Mouse (Mus musculus) splenic B cell, adult 2 months (primary cell): ENCODE results near the gene Prkg1.

Experiments used
- DNase-seq: peaks from one replicate; pipeline ENCODE4 v3.0.0-alpha.2; 2011; ENCODE audit warnings: low read depth, low spot score
- H3K27me3 ChIP-seq: 2 replicates; pipeline ENCODE4 v1.6.1; 2012; ENCODE audit warnings: mild to moderate bottlenecking, low read length, moderate library complexity, mixed read lengths; ENCODE audit not compliant: control insufficient read depth, poor library complexity, insufficient read depth, severe bottlenecking
- H3K36me3 ChIP-seq: 2 replicates; pipeline ENCODE4 v1.6.1; 2012; ENCODE audit warnings: mild to moderate bottlenecking, low read length, moderate library complexity, mixed read lengths; ENCODE audit not compliant: control insufficient read depth, poor library complexity, insufficient read depth, severe bottlenecking

The Prkg1 gene

DNA sequence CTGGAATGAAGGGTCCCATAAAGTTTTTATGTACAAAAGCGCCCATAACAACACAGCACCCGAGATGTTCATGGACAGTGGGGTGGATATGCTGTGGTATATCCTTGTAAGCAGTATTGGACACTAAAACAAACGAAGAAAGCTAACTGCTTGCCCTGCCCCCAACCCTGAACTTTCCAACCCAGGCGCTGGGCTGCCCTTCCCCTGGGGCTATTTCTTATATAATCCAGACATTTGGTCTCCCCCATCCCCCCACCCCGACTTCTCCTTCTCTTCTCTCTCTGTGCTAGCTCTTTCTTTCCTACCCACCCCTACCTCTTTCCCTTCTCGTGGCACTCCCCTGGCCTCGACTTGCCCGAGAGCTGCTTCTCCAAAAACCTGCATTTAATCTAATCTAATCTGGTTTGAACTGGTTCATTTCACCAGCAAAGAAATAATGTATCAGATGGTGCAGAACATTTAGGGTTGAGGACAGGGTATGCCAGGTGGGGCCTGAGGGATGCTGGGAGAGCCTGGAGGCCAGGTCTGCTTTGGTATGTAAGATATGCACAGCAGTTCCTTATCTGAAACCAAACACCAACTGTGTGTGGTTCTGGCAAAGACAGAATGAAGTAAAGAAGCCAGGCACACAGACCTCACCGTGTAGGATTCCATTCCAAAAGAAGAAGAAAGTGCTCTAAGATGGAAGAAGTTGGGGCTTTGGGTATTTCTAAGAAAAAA lies 657.8 kb downstream of the Prkg1 start:
- no peaks in the 10 kb centered on the region for H3K27me3 ChIP-seq
- no peak for DNase-seq
- no peaks in the 10 kb centered on the region for H3K36me3 ChIP-seq

DNA sequence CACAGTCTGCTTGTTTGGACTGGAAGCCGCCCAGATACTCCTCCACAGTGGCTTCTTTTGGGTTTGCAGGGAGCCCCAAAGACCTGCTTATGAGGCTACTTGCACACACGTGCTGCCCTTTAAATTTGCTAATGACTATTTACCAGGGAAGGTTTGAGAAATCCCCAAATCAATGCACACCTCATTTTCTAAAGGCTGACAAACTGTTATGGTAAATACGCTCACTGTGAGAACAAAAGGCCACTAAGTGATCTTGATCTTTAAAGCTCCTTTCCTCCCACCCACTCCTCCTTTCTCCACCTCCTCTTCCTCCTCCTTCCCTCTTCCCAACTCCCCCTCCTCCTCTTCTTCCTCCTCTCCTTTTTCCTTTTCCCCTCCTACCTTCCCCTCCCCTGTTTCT lies 658.8 kb downstream of the Prkg1 start:
- H3K27me3 ChIP-seq, result no peaks in the 10 kb centered on the region
- H3K36me3 ChIP-seq, result no peaks in the 10 kb centered on the region
- no peak for DNase-seq

DNA sequence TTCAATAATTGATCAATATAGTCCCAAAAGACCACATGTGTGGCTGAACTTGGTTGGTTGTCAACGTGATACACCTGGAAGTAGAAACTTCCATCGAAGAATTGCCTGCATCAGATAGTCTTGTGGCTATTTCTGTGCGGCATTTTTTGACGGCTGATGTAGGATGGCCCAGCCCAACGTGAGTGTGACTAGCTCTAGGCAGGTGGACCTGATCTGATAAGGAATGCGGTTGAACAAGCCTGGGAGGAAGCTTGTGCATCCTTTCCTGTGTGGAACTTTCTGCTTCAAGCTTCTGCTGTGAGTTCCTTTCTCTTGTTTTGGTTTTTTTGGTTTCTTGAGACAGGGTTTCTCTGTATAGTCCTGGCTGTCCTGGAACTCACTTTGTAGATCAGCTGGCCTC lies 660.1 kb downstream of the Prkg1 start:
- no peaks in the 10 kb centered on the region for H3K27me3 ChIP-seq
- DNase-seq, result no peak
- no peaks in the 10 kb centered on the region for H3K36me3 ChIP-seq

DNA sequence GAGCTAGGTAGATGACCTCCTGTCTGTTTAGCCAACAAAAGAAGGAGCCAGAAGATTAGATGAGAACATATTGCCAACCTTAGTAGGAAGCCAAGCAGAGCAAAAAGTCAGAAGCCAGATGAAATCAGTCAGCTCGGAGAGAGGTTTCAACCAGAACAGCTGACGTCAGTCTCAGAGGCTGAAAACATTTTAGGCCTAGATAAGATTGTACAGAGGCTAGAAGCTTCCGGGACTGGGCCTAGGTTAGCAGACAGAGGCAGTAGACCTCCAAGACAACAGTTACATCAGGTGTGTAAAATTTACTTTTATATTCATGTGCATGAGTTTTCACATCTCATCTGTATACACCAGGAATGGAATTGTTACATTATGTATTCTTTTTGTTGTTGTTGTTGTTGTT lies 665.5 kb downstream of the Prkg1 start:
- Histone ChIP-seq H3K36me3 (no peaks in the 10 kb centered on the region), H3K27me3 (no peaks in the 10 kb centered on the region)
- no peak for DNase-seq

DNA sequence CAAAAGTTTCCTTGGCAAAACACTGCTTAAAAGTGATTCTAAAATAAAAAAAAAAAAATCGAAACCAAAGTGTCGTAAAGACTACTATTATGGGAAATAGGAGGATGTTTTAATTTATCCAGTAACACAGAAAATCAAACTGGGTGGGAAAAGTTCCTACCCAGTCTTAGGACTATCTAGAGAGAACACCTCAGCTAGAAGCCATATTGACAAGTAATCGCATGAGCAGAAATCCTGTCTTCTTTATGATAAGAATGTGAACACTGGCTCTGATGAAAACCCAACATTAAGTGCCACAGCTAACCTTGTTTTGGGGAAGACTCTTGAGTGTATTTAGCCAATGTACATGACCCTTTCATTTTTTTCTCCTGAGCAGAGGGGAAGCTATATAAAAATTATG lies 667.0 kb downstream of the Prkg1 start:
- Histone ChIP-seq H3K27me3 (no peaks in the 10 kb centered on the region), H3K36me3 (no peaks in the 10 kb centered on the region)
- DNase-seq, result no peak

DNA sequence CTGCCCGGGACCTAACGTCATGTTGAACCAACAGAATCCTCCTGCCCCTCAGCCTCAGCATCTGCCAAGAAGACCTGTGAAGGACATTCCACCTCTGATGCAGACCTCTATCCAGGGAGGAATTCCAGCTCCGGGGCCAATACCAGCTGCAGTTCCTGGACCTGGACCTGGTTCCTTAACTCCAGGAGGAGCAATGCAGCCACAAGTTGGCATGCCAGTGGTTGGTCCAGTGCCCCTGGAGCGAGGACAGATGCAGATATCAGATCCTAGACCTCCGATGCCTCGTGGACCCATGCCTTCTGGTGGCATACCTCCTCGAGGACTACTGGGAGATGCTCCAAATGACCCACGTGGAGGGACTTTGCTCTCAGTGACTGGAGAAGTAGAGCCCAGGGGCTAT lies 681.1 kb downstream of the Prkg1 start:
- Histone ChIP-seq H3K27me3 (no peaks in the 10 kb centered on the region; the same call in 1 of the 2 replicates), H3K36me3 (0 out of 2 replicates have a peak, but pooled peaks cover 2% of the 10 kb centered on the region)
- DNase-seq, result peak; percentile 5

DNA sequence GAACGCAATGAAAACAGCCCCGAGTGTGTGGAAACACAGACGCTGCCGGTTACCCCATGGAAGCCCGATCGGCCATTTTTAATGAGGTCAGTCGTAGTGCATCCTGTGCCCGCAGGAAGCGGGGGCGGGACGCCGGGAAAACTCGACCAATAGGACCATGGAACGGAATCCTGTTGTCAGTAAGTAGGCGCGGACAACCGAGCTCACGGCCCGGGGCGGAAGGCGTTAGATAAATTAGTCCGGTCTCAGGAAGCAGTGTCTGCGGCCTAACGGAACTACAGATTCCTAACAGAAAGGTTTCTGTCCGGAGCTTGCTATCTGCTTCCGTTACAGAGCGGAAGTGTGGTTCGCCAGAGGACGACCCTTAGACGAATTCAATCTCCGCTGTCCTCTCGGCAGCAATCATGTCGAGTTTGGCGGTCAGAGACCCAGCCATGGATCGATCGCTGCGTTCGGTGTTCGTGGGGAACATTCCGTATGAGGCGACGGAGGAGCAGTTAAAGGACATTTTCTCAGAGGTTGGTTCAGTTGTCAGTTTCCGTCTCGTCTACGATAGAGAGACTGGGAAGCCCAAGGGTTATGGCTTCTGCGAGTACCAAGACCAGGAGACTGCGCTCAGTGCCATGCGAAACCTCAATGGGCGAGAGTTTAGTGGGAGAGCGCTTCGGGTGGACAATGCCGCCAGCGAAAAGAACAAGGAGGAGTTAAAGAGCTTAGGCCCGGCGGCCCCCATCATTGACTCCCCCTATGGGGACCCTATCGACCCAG lies 682.0 kb downstream of the Prkg1 start, which contains the start of gene Cstf2t:
Gene Cstf2t, plus strand, starts transcription at position 176 of the 768 bp plus-strand sequence.
- DNase-seq, result peak; percentile 99
- no peaks in the 10 kb centered on the region; the same call in 1 of the 2 replicates for H3K27me3 ChIP-seq
- H3K36me3 ChIP-seq, result 0 out of 2 replicates have a peak, but pooled peaks cover 2% of the 10 kb centered on the region

DNA sequence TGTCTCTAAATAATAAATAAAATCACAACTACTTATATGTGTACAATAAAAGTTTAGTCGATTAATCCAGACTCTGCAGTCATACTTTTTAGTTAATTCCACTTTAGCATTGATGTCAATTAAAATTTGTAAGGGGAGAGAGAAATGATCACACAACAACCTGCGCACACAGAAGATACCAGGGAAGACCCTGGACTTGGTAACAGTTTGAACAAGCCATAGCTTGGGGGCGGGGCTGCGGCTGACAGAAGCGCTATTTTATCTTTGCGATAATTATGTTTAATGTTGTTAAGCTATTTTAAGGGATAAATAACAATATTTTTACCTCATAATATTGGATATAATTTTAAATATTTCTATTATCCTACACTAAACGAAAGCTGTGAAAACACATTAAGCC lies 682.6 kb downstream of the Prkg1 start:
- Histone ChIP-seq H3K27me3 (no peaks in the 10 kb centered on the region; the same call in 1 of the 2 replicates), H3K36me3 (0 out of 2 replicates have a peak, but pooled peaks cover 2% of the 10 kb centered on the region)
- no peak for DNase-seq

DNA sequence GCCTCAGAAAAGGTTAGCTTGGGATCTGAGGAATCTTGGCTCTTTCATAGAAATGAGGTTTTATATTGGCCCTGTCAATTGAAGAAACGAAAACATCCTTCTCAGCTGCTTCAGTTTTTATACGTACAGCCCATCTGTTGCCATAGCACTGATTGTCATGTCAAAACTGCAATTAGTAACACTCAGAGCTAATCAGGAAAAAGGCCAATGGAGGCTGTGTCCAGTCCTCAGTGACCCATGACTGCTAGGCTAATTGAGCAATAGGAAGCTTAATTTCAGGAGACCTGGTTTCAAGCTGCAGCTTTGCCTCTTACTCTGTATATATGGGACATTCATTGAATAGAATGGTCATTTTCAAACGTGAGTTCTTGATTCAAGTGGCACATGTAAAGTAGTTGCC lies 686.6 kb downstream of the Prkg1 start:
- no peak for DNase-seq
- Histone ChIP-seq H3K27me3 (no peaks in the 10 kb centered on the region; the same call in 1 of the 2 replicates), H3K36me3 (no peaks in the 10 kb centered on the region)

DNA sequence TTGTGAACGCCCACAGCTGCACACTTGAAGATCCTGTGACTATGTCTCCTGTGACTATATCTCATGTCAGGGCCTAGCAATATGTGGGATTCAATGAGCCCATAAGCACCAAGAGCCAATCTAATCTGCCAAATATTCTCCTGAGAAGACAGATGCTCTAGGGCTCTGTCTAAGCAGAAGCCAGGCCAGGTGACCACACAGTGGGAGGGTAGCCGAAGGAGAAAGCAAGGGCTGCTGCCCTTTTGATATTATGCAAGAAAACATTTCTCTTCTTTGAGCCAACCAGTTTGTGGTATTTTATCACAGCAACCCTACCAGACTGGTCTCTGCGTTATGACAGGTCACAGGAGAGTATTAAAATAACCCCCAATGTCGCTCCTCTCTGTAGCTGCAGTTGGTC lies 688.7 kb downstream of the Prkg1 start:
- H3K27me3 ChIP-seq, result no peaks in the 10 kb centered on the region; the same call in 1 of the 2 replicates
- no peaks in the 10 kb centered on the region for H3K36me3 ChIP-seq
- DNase-seq, result no peak

DNA sequence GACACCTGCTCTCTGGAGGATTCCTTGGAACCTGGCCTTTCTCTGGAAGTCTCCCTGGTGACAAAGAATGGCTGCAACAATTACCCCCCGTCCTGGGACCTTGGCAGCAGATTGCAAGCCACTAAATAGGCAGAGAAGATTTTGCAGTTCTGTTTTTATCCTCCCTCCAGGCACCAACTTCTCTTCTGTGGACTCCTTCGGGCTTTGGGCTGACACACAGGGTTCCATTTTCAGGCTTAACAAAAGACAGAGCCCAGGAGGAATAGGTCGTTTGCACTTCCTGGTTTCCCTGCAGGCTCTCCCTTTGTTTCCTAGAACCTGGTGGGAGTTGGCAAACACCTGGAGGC lies 690.1 kb downstream of the Prkg1 start:
- no peak for DNase-seq
- Histone ChIP-seq H3K27me3 (no peaks in the 10 kb centered on the region; the same call in 1 of the 2 replicates), H3K36me3 (no peaks in the 10 kb centered on the region)

DNA sequence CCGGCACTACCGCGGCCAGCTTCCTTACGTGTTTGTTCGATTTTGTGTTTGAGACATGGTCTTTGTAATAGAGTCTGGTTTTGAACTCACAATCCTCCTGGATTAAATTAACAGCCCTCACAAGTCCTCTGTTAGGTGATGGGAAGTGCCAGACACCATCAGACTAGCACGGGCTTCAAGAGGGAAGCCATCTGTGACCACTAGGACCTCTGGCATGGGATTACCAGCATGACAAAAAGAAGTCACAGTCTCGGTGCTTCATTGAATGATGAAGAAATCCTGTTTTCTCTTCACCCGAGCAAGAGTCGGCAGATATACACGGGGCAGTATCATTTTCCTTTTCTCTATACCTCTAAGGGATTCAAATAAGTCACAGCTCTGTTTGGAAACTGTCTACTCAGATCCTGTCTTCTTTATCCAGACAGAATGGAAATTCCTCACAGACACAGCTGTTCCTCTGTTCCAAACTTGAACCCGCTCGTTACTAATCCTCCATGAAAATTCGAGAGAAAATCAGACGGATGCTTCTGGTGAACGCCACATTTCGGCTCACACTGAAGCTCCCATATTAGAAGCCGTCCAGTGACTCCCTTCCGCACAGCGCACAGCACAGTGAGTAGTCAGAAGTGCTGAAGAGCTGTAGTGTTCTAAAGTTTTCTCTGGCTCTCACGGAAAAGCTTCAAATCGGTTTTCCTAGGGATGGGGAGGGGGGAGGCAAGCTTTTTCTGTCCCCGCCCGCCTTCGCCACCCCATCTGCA lies 690.7 kb downstream of the Prkg1 start:
- no peaks in the 10 kb centered on the region; the same call in 1 of the 2 replicates for H3K27me3 ChIP-seq
- no peaks in the 10 kb centered on the region for H3K36me3 ChIP-seq
- DNase-seq, result no peak

DNA sequence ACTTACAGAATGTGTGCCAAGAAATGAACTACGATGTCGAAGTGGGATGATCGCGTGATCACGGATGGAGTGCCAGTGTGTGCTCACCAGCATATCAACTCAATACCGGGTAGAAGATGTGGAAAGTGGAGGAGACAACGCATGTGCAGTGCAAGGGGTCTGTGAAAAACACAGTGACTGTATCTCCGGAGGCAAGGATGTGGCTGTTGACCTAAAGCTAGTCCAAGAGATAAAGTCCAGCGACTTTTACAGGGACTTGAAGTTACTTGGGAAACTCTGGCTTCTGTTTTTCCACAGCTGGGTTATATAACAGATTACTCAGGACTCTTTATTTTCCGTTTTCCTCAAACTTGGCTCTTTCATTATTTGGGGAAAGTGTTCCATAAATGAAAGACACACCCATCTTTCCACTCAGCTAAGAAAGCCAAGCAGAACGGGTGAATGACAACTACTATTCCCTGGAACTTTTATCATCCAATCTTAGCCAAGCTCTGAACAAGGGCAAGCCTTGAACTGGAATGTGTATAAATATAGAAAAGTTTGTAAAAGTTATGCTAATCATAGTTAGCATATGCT lies 699.5 kb downstream of the Prkg1 start:
- Histone ChIP-seq H3K27me3 (no peaks in the 10 kb centered on the region), H3K36me3 (no peaks in the 10 kb centered on the region)
- DNase-seq, result no peak

DNA sequence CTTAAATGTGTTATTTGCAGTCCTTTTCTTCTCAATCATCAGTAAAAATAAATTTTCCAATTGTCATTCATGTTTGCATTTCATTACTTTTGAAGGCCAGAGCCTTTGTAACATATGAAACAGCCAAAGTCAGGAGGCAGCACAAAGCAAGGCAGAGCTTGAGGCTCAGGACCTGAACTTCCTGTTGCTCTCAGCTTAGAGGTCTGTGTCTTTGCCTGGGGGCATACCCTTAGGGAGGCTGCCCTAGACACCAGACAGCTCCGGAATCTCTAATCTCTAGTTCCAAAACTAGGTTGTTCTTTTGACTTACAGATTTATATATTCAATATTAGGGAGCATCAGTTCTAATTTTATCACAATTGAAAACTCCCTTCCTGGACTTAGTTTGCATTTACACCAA lies 700.1 kb downstream of the Prkg1 start:
- H3K36me3 ChIP-seq, result no peaks in the 10 kb centered on the region
- no peaks in the 10 kb centered on the region for H3K27me3 ChIP-seq
- no peak for DNase-seq
